Mouse (Mus musculus): ENCODE results near the gene Cckbr. TPM values are rescaled to one million over a fixed set of nuclear protein-coding genes. Genes with fewer than 3 reads are reported as not detected.

Gene Cckbr
- 10 to 100 TPM; 47.6 to 57.7 (median 52.5) TPM for total RNA-seq (2022)

DNA sequence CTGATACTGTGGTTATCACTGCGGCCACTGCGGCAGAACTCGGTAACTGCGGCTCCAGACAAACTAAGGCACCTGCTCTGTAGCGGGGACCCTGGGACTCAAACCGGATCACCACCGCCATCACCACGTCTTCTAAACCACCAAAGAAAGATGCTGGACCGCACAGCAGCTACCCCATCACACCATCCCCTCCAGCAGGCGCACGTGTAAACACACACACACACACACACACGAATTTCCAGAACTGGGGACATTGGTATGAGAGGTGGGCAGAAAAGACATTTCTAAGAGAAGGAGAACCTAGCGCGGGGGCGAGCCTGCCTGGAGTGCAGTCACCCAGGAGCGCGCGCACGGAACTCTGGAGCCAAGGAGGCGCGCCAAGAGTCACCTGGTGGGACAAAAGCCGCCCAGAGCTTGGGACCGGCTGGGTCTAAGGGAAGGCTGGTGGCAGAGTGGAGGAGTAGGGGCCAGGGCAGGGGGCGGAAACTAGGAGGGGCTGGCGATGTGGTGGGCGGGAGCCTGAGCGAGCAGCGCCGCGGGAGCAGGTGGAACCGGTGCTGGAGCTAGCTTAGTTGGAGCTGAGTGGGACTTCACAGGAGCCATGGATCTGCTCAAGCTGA is at the start of gene Cckbr:
Gene Cckbr (plus strand): TSS at position 308 of the 620 bp plus-strand sequence.
- peak in 1 of 2 experiments; percentile 65 for DNase-seq (ENCODE audit: low spot score in 2 of 2)

DNA sequence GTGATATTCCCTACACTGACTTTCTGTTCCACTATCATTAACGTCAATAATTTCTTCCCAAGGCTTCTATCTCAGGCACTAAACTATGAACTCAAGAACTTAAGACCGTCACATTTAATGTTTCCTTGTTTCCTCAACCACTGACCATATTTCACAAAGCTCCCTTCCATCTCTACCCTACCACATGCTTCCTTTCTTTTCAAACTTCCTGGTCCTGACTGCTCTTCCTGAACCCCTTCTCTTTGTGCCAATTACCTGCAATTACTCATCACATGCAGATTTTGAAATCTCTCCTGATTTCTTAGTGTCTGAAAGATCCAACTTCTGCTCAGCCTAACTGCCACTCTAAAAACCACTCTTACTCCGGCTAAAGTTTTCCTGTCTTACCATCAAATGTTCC is 45.2 kb upstream of the Cckbr start:
- DNase-seq (ENCODE audit: low spot score in 2 of 2): no peak

DNA sequence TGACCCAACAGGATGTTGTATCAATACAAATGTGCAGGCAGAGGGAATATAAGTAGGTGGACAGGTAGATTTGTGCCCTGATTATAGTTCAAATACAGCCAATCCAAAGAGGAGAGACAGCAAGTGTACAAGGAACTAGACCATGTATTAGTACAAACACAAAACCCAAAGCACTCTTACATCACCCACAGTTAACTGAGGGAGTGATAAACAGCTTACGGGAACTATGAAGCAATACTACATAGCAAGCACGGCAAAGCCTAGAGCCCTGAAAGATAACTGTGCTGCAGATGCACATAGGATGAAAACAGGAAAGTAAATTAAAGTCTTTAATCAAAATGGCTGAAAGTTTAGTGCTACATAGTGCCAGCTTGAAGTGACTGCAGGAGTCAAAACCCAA is 37.8 kb upstream of the Cckbr start:
- no peak for DNase-seq (ENCODE audit: low spot score in 2 of 2)

DNA sequence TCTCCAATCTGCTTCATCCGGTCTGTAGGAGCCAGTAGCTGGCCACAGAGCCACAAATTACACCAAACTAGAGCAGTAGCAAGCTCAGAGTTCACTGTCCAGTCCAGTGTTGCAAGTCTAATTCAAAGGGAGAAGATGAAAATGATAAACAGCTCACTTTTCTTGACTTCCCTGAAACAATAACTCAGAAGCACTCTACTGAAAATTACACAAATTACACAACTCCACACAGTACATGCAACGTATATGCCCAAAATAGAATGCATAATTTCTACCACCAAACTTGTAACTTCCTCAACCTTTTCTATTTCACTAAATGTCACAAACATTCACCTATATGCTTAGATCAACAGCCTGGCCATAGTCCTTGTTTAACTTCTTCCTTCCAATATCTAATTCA is 35.3 kb upstream of the Cckbr start:
- DNase-seq (ENCODE audit: low spot score in 2 of 2): no peak

DNA sequence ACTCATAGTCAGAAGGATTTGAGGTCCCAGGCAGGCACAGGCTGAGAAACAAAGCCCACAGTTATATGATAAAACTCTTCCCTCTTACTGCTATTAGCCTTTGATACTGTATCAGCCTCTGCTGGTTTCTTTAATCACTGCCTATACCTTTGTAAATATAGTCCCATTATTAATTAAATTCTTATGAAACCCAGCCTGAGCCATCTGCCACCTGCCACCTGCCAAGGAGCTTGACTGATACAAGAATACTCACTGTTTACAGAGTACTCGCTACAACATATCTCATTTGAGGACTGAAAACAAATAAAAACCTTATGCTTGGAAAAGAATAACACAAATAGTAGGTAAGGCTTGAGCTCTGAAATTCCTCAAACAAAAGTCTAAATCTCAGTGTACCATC is 30.9 kb upstream of the Cckbr start:
- DNase-seq (ENCODE audit: low spot score in 2 of 2): no peak

DNA sequence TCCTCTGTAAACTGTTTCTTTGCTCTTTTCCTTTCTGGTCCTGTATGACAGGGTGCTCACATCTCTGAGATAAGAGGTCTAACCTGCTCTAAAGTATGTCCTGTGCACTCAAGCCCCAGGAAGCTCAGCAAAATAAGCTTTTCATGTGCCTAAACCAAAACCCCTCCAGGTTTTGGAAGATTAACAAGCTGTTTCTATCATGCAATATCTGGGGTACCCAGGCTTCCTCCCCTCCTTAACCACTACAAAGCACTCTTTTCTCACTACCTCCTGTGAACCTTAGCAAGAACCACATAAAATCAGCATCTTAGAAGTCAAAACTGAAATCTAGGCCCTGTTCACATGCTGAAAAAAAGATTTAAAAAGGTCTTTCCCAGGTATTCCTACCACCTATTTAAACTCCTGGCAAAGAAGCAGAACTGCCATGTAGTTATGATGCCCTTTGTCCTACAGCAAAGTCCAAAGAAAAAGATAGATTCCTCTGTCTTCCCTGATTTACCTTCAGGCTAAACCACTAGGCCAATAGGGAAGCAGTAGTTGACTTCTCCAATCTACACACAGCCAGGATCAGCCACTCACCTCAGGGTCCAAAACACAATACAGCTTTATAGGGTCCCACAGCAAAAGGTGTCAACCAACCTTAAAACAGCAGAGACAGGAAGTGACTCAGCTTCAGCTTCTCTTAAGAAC is 30.3 kb upstream of the Cckbr start:
- DNase-seq (ENCODE audit: low spot score in 2 of 2): no peak

DNA sequence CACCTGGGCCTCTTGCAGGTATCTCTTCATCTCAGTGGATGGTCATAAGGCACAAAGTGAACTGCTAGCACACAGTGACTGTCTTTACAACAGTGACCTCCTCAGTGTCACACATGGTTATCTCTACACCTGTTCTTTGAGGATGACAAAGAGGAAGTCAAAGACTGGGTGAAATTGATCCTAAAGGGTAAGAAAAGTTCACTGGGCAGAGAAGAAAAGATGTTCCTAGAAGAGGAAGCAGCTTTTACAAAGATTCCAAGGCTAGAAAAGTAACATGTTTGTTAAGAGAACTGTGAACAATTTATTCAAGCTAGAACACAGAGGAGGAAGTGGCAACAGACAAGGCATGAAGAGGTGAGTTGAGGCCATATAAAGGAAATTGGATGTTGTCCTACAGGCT is 29.4 kb upstream of the Cckbr start:
- no peak for DNase-seq (ENCODE audit: low spot score in 2 of 2)

DNA sequence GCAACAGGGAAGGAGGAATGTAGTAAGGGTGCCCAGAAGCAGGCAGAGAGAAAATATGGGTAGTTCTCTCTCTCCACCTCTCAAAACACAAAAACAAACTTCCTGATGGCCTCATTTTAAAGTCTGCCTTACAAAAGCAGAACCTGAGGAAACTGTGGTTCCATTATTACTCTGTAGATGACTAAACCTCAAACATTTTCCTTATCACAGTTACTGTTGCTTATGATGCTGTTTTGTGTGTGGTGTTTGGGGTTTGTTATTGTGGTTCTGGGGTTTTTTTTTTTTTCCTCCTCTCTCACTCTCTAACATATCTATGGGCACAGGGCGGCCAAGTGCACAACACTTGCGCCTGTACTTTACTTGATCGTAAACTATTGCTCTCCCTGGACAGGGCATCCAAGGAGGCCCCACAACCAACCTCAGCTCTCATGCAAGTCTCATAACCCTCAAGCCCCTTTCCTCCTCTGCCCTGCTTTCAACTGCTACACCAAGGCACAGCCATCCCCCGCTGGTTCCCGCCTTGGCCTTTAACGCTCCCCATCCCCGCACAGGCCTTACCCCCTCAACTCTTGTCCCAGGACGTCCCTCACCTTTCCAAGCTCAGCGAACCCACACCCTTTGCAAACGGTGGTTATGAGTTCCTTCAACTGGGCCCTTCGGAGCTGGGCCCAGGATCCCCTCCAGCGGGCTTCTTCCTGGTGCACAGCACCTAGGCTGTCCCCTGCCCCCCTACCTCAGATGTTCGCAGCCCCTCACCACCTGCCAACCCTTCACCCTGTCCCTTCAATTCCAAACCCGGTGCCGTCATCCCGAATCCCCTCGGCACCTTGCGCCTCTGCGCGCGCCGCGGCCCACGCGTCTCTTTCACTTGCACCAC is 26.2 kb upstream of the Cckbr start:
- DNase-seq (ENCODE audit: low spot score in 2 of 2): no peak

DNA sequence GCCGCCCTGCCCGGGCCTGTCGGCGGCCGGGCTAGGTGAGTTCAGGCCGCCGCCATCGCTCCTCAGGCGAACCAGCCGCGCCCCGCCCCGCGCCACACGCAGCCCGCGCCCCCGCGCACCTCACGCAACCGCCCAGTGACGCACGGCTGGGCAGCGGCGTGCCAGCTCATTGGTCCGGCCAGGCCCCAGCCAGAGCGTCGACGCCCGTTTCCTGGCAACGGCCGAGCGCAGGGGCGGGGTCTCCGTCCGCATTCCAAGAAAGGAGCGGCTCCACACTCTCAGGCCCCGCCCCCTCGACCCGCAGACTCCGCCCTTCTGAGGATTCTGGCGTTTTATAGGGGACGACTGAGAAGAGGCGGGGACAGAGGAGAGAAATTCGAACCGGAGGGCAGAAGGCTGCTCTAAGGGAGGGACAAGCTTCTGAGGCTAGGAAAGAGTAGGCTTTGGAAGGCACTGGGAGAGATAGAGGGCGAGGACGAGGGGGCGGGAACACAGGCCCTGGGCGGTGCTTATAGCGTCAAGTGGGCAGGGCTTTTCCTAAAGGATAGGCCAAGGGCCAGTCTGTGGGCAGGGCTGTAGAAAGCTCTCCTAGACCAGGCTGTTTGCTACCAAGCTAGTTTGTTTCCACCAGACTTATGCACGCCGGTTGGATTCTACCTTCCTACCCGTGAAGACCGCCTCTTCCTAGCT is 25.5 kb upstream of the Cckbr start, which contains the start of gene Fam160a2:
Gene Fam160a2 (minus strand): TSS at position 120 of the 690 bp plus-strand sequence.
- DNase-seq (ENCODE audit: low spot score in 2 of 2): peak; percentile 97 to 99

DNA sequence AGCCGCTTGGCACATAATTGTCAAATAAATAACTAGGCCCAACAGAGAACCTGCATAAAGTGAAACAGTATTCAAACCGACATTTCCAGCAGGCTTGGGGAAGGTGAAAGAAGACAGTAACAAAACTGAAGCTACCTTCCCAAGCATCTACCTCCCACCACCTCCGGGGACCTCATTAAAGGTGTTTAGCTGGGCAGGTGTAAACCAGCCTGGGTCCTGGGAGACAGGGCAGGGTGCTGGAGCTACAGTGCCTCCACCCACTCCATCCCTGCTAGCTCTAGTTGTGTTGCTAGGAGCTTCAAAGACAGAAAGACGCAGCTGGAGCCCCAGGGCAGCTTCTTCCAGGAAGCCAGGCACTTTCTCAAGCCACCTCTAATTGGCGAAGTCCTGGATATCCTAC is 21.3 kb upstream of the Cckbr start, which contains the start of gene Cnga4:
Gene Cnga4 (plus strand): TSS at position 301 of the 400 bp plus-strand sequence.
- no peak for DNase-seq (ENCODE audit: low spot score in 2 of 2)

DNA sequence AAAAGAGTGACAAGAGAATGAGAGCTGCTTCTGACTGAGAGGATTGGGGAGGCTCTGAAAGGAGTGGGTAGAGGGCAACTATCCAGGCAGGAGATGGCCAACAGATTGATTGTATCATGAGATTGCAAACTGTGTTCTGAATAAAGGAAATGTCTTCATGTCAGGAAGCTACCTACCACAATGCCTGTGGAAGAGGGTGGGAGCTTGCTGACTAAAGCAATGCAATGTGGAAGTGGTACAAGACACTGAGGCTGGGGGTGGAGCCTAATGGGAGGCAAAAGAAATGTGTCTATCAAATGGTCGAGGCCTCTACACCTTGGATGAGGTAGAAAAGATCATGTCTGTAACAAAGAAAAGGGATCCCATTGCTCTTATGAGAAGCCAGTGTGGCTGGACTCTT is 19.2 kb upstream of the Cckbr start:
- DNase-seq (ENCODE audit: low spot score in 2 of 2): no peak

DNA sequence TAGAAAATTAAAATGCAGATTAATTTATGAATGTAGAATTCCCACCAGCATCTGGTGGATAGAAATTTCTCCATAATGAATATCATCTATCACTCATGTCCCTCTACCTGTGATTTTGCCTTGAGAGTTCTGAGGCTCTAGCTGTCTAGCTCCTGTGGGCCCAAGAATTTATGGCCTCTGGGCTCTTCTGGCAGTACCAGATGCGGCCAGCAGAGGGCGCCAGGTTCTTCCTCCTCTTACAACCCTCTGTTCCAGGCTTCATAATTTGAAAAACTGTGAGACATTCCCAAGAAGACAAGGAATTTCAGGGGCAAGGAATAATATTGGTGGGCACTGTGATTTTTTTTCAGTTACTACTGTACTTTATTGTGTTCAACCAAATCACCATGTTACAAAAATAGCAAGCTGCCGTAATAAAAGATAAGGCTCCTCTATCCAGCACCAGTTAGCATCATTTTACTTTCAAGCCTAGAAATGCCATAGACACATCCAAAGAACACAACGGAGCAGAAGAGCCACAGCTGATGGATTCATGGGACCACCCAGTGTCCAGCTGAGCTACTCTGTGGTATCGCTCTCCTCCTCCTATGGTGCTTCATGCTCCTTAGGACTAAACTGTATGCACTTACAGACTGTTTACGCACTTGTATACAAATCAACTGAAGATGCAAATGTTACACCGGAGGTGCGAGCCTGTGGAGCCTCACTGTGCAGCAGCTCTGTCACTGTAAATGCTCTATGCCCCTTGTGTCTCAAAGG is 13.5 kb upstream of the Cckbr start:
- DNase-seq (ENCODE audit: low spot score in 2 of 2): peak; percentile 67 to 94

DNA sequence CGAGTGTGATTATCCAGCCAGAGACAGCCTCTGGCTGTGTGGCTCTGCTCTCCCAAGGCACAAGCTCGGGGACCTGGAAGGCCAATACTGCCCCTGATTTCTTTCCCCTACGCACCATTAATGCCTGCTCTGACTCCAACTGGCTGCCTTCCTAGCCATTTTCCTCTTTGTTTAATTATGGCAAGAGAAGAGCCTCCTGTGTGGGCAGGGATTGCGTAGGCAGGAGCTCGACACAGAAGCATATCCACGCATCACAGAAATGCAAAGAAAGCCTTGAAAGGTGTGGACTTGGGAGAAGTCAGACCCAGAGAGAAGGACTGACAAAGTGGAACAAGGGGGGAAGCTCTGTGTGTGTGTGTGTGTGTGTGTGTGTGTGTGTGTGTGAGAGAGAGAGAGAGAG is 11.1 kb upstream of the Cckbr start:
- DNase-seq (ENCODE audit: low spot score in 2 of 2): peak in 1 of 2 experiments; percentile 61

DNA sequence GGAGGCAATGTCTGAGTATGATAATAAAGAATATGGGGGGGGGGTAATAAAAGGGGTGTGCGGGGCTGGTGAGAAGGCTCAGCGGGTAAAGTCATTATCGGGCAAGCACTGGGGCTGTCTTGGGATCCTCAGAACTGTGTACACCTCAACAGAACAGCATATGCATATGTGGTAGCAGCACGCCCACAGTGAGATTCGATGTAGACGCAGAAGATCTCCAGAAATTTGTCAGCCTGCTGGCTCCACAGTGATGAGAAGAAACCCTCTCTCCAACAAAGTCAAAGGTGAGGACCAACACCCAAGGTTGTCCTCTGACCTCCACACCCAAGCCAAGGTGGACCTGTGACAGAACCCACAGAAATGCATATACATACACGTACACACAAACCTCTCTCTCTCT is 9.0 kb upstream of the Cckbr start:
- DNase-seq (ENCODE audit: low spot score in 2 of 2): no peak

DNA sequence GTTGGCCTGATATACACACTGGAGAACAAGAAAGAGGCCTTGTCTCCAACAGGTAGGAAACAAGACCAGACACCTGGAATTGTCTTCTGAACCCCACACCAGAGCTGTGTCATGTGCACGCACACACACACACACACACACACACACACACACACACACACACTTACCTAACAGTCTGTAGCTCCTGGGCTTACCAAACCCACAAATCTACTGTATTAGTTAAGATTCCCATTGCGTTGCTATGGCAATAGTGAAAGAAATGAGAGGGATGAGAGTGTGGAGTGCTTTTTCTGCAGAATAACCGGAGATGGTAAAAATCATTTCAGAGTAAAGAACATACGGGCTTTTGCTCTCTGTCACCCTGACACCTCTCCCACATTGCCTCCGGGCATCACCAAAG is 7.4 kb upstream of the Cckbr start:
- no peak for DNase-seq (ENCODE audit: low spot score in 2 of 2)

DNA sequence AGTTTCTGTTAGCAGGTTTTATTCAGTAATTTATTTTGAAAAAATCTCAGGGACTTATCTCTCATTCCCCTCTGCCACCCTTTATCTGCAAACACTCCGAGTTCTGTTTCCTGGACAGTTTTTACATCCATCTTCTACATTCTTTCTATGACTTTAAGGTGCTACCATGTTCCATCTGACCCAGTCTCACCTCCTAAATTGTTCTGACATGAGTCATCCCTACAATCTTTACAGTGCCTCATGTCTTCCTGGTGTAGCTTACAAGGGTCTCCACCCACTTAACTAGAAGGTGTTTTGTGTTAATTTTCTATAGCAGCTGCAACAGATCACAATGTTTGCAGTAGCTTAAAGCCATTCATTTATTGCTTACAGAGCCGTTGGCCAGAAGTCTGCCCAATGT is 4.6 kb upstream of the Cckbr start:
- no peak for DNase-seq (ENCODE audit: low spot score in 2 of 2)

DNA sequence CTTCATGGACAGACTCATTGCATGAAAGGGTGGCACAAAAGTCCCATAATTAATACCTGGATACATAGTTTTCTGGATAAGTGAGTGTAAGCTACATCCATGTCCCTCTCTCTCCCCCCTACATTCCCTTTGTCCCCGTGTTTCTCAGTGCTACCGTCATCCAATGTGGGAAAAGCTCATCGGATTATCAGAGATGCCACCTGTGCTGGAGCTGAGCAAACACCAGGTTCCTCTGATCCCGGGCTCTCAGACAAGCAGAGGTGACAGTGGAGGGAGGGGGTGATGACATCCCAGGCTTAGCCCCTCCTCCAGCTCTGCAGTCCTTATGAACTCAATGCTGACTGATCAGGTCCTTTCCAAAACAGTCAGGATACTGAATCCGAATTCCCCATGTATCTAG is 1.2 kb upstream of the Cckbr start:
- no peak for DNase-seq (ENCODE audit: low spot score in 2 of 2)

DNA sequence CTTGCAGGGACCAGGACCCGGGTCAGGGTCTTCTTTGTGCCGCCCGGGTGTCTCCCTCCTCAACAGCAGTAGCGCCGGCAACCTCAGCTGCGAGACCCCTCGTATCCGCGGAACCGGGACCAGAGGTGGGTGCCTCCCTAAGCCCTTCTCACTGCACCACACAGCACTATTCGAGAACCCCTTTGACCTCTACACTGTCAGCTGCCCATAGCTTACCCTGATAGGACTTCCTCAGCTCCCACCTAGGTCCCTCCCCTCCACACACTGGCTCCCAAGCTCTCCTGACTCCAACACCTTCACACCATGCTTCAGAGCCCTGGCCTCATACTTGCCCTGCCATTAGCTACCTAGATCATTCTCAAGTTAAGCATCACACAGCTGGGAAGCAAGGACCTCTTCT is 520 bp downstream of the Cckbr start:
- no peak for DNase-seq (ENCODE audit: low spot score in 2 of 2)

DNA sequence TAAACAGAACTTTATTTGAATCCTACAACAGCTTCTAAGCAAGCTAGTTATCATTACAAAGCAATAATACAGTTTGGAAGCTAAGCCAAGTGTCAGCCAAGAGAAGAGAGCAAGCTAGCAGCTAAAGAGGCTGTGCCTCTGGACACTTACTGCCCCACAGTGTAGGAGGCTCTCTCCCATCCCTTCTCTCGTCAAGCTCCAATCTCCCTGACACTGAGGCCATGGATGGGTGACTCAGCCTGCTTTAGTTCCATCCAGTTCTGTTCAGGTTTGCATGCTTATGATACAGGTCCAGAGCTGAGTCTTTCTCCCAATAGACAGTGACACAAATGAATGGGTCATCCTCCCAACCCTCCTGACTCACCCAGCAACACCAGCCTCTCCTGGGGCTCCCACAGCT is 6.5 kb downstream of the Cckbr start:
- no peak for DNase-seq (ENCODE audit: low spot score in 2 of 2)

DNA sequence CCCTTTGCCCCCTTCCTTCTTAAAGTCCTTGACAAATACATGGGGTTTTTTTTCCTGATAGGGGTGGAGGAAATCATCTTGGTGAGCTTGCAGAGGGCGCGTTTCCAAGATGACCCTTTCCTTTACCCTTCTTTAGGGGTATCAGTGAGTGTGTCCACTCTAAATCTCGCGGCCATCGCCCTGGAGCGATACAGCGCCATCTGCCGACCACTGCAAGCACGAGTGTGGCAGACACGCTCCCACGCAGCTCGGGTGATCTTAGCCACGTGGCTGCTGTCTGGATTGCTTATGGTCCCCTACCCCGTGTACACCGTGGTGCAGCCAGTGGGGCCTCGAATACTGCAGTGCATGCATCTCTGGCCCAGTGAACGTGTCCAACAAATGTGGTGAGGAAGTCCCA is 8.3 kb downstream of the Cckbr start:
- DNase-seq (ENCODE audit: low spot score in 2 of 2): no peak

DNA sequence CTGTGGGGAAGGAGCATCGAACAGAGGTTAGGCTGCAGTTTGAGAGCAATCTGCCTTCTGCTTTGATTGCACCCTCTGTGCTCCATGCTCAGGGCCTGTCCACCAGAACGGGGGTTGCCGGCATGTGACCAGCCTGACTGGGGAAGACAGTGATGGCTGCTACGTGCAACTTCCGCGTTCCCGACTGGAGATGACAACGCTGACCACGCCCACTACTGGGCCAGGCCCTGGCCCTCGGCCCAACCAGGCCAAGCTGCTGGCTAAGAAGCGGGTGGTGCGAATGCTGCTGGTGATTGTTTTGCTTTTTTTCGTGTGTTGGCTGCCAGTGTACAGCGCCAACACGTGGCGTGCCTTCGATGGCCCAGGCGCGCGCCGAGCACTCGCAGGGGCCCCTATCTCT is 9.3 kb downstream of the Cckbr start:
- no peak for DNase-seq (ENCODE audit: low spot score in 2 of 2)

All from left cerebral cortex, adult 8-10 months (tissue).